Mouse (Mus musculus): ENCODE measurements at regions not wholly inside any gene's neighbourhood (a gene's known extent, or its start where the extent isn't known, plus 50 kb on each side); places are given as distances from the start of the nearest gene placed in this dataset.

- no peak for DNase-seq (ENCODE audit: low read depth, low spot score)
Measured at GRCm38 (mm10) chr2:74977348-74977747, 151.7 kb downstream of the Mtx2 start.

GRCm38 (mm10) chr2:74977828-74978227, 152.2 kb downstream of the Mtx2 start:
- no peak for DNase-seq (ENCODE audit: low read depth, low spot score)

- DNase-seq (ENCODE audit: low read depth, low spot score): no peak
Measured at GRCm38 (mm10) chr2:74981856-74982255, 156.3 kb downstream of the Mtx2 start.

GRCm38 (mm10) chr2:74993802-74994201, 168.2 kb downstream of the Mtx2 start:
- DNase-seq (ENCODE audit: low read depth, low spot score): no peak

- DNase-seq (ENCODE audit: low read depth, low spot score): no peak
Measured at GRCm38 (mm10) chr2:74994998-74995397, 169.4 kb downstream of the Mtx2 start.

- DNase-seq (ENCODE audit: low read depth, low spot score): no peak
Measured at GRCm38 (mm10) chr2:74997736-74998135, 172.1 kb downstream of the Mtx2 start.

GRCm38 (mm10) chr2:75000368-75000796, 174.8 kb downstream of the Mtx2 start:
- no peak for DNase-seq (ENCODE audit: low read depth, low spot score)

- DNase-seq (ENCODE audit: low read depth, low spot score): no peak
Measured at GRCm38 (mm10) chr2:75002562-75002961, 177.0 kb downstream of the Mtx2 start.

GRCm38 (mm10) chr2:75008116-75008515, 182.5 kb downstream of the Mtx2 start:
- no peak for DNase-seq (ENCODE audit: low read depth, low spot score)

- no peak for DNase-seq (ENCODE audit: low read depth, low spot score)
Measured at GRCm38 (mm10) chr2:75010647-75011046, 185.0 kb downstream of the Mtx2 start.

- DNase-seq (ENCODE audit: low read depth, low spot score): no peak
Measured at GRCm38 (mm10) chr2:75012046-75012445, 186.4 kb downstream of the Mtx2 start.

GRCm38 (mm10) chr2:75014994-75015728, 189.6 kb downstream of the Mtx2 start:
- no peak for DNase-seq (ENCODE audit: low read depth, low spot score)

- no peak for DNase-seq (ENCODE audit: low read depth, low spot score)
Measured at GRCm38 (mm10) chr2:75019459-75019858, 193.9 kb downstream of the Mtx2 start.

GRCm38 (mm10) chr2:75021639-75022038, 196.0 kb downstream of the Mtx2 start:
- DNase-seq (ENCODE audit: low read depth, low spot score): no peak

- DNase-seq (ENCODE audit: low read depth, low spot score): no peak
Measured at GRCm38 (mm10) chr2:75028151-75028550, 202.5 kb downstream of the Mtx2 start.

GRCm38 (mm10) chr2:75029089-75029693, 203.6 kb downstream of the Mtx2 start:
- no peak for DNase-seq (ENCODE audit: low read depth, low spot score)

GRCm38 (mm10) chr2:75034708-75035107, 209.1 kb downstream of the Mtx2 start:
- DNase-seq (ENCODE audit: low read depth, low spot score): no peak

- DNase-seq (ENCODE audit: low read depth, low spot score): no peak
Measured at GRCm38 (mm10) chr2:75039066-75039465, 213.5 kb downstream of the Mtx2 start.

GRCm38 (mm10) chr2:75046892-75047291, 221.3 kb downstream of the Mtx2 start:
- DNase-seq (ENCODE audit: low read depth, low spot score): no peak

- no peak for DNase-seq (ENCODE audit: low read depth, low spot score)
Measured at GRCm38 (mm10) chr2:75048071-75048470, 222.5 kb downstream of the Mtx2 start.

GRCm38 (mm10) chr2:75054474-75055186, 229.0 kb downstream of the Mtx2 start:
- no peak for DNase-seq (ENCODE audit: low read depth, low spot score)

- peak; percentile 49 for DNase-seq (ENCODE audit: low read depth, low spot score)
Measured at GRCm38 (mm10) chr2:75055187-75055543, 229.6 kb downstream of the Mtx2 start.

GRCm38 (mm10) chr2:75061009-75061408, 235.4 kb downstream of the Mtx2 start:
- no peak for DNase-seq (ENCODE audit: low read depth, low spot score)

All from retina, postnatal 7 days (tissue).